Mouse (Mus musculus) kidney, embryonic 14.5 days (tissue): ENCODE data around the gene Oas1d. TPM values are rescaled to one million over a fixed set of nuclear protein-coding genes. Genes with fewer than 3 reads are reported as not detected.
"Not testable (repeated sequence)": the region's sequence is repeated elsewhere in the genome, so short reads cannot be mapped to it uniquely, and the experiment has no call there.

ENCODE experiments used
- ATAC-seq: fragments of 200-750 bp; cut with Nextera tagmentation; 2 replicates; pipeline ENCODE4 v1.8.0; 2017; ENCODE audit warnings: moderate number of reproducible peaks, mild to moderate bottlenecking, moderate TSS enrichment, moderate library complexity; ENCODE audit not compliant: low FRiP score, low TSS enrichment
- H3K27ac ChIP-seq: fragments of 300-500 bp; sonication (generic); 2 replicates; pipeline ENCODE4 v1.5.1; 2014; ENCODE audit warnings: low read depth, mild to moderate bottlenecking, low read length, moderate library complexity, mixed read lengths
- H3K27me3 ChIP-seq: fragments of 300-500 bp; sonication (generic); 2 replicates; pipeline ENCODE4 v1.6.1; 2014; ENCODE audit warnings: mild to moderate bottlenecking, low read length; ENCODE audit not compliant: control insufficient read depth, insufficient read depth
- H3K36me3 ChIP-seq: fragments of 300-500 bp; sonication (generic); 2 replicates; pipeline ENCODE4 v1.6.1; 2014; ENCODE audit warnings: low read length, mixed read lengths; ENCODE audit not compliant: control insufficient read depth, insufficient read depth
- H3K4me1 ChIP-seq: fragments of 300-500 bp; sonication (generic); 2 replicates; pipeline ENCODE4 v1.6.1; 2014; ENCODE audit warnings: low read length, mixed read lengths; ENCODE audit not compliant: control insufficient read depth, insufficient read depth
- H3K4me2 ChIP-seq: fragments of 300-500 bp; sonication (generic); replicated peaks from 2 replicates; pipeline ENCODE4 v1.6.1; 2014; ENCODE audit warnings: low read depth, mild to moderate bottlenecking, low read length
- H3K4me3 ChIP-seq: fragments of 300-500 bp; sonication (generic); 2 replicates; pipeline ENCODE4 v1.5.1; 2014; ENCODE audit warnings: mild to moderate bottlenecking, low read length
- H3K9ac ChIP-seq: fragments of 300-500 bp; sonication (generic); 2 replicates; pipeline ENCODE4 v1.6.1; 2014; ENCODE audit warnings: low read depth, mild to moderate bottlenecking, low read length, moderate library complexity
- H3K9me3 ChIP-seq: fragments of 300-500 bp; sonication (generic); 2 replicates; pipeline ENCODE4 v1.6.1; 2016; ENCODE audit warnings: low read length; ENCODE audit not compliant: control insufficient read depth
- WGBS: fragments of 180-500 bp; shearing (Covaris S2); extraction: QIAGEN DNeasy Blood & Tissue Kit; methylation state at CpG from one replicate; pipeline ENCODE4 v1.1.7; 2014; 5-methylcytosine and 5-hydroxymethylcytosine counted together
- polyA plus RNA-seq: library from polyadenylated mRNA; unstranded; fragments of >200 nt; fragmentation: Nextera tagmentation; extraction: Ambion mirVana; gene quantifications from 2 replicates; pipeline ENCODE4 v1.2.1, GENCODE M21; 2014

Gene Oas1d
- not detected in 2 replicates for polyA plus RNA-seq

DNA sequence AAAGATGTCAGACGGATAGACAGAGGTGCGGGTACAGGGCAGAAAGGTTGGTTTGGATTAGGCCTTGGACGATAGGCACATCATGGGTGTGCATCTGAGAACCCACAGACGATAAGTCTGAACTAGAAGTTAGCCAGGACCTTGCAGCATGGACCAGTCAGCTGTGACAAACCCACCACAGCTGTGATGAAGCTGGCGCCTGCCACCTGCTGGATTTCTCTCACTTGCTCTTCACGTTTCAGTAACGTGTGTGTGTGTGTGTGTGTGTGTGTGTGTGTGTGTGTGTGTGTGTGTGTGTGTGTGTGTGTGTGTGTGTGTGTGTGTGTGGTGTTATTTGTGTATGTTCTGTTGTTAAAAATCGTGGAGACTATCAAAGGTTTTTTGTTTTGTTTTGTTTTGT lies at the start of gene Oas1d:
Gene Oas1d, plus strand, starts transcription at position 333 of the 400 bp plus-strand sequence.
- WGBS, result 41% methylated on average over 8 of the region's 8 CpGs
- H3K4me3 ChIP-seq, ATAC-seq, H3K4me1 ChIP-seq, H3K27me3 ChIP-seq, H3K36me3 ChIP-seq, H3K9me3 ChIP-seq, H3K4me2 ChIP-seq, H3K27ac ChIP-seq, H3K9ac ChIP-seq: not testable (repeated sequence)

DNA sequence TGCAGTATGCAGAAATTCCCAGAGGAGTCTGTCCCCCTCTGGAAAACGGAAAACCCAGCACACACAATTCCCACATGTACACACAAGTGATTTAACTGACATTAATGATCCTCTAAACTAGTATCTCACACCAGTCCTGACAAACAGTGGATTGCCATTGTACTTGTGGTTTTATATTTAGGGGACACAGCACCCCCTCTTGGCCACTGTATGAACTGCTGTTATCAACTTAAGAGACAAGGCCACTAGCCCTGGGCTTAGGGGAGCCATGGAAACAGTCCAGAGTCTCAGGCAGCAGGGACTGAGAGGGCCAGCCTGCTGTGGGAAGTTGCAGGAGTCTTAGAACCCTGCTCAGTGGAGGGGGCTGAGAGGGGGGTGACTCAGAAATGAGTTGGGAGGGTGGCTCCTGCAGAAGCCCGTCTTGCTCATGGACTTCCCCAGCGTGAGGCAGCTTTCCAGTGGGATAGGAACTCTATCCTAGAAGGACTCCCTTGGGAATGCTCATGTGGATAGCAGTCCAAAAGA lies 48.9 kb upstream of the Oas1d start:
- H3K4me1 ChIP-seq, result no peaks in the 10 kb centered on the region
- no peak overlapping the region for H3K9ac ChIP-seq
- 74% methylated on average over 3 of the region's 3 CpGs for WGBS
- no peak overlapping the region for H3K4me2 ChIP-seq
- no peaks in the 10 kb centered on the region for H3K9me3 ChIP-seq
- H3K27me3 ChIP-seq, result no peaks in the 10 kb centered on the region
- no peak overlapping the region for H3K27ac ChIP-seq
- ATAC-seq, result no peak
- H3K4me3 ChIP-seq, result no peak overlapping the region
- no peaks in the 10 kb centered on the region for H3K36me3 ChIP-seq

DNA sequence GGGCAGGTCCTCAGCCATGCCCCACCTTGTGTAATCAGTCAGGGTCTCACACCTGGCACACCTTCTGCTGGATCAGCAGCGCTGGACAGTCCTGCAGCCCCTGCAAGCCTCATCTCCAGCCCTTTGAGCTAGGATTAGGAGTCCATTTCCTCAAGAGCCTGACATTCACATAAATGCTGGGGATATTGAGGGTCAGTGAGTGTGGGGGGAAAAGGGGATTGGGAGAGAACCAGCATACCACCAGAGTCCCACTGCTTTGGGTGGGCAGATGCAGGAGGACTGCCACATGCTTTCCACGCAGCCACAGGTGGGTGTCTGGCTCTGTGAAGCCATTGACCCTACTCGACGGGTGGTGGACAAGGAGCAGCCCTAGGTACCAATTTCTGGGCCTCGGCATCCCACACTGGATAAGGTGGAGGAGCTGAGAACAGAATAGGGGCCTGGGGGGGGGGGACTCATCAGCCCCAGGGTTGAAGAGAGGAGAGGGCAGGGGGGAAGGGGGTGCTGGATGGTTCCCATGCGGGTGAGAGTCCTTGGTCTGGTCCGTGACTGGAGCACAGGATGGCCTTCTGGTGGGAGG lies 44.8 kb upstream of the Oas1d start:
- Histone ChIP-seq H3K4me3 (no peak overlapping the region), H3K4me1 (no peaks in the 10 kb centered on the region), H3K4me2 (no peak overlapping the region), H3K9me3 (no peaks in the 10 kb centered on the region), H3K27ac (no peak overlapping the region), H3K36me3 (no peaks in the 10 kb centered on the region), H3K27me3 (no peaks in the 10 kb centered on the region), H3K9ac (no peak overlapping the region)
- 88% methylated on average over 7 of the region's 7 CpGs for WGBS
- ATAC-seq, result no peak

DNA sequence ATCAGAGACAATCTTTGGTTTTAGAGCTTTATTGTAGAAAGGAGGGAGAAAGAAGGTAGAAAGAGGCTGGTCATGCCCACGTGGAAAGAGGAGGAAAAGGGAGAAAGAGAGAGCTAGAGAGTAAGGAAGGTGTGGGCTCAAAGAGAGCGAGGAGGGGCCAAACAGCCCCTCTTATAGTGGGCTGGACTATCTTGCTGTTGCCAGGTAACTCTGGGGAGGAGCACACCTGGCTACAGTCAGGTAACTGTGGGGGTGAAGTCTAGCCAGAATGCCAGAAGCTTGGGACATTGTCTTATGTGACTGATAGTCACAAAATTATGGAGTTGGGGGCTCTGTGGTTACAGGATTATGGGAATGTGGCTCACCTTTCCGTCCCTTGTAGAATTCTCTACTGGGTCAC lies 44.3 kb upstream of the Oas1d start:
- Histone ChIP-seq H3K4me3 (no peak overlapping the region), H3K4me2 (no peak overlapping the region), H3K4me1 (no peaks in the 10 kb centered on the region), H3K27ac (no peak overlapping the region), H3K27me3 (no peaks in the 10 kb centered on the region), H3K36me3 (no peaks in the 10 kb centered on the region), H3K9me3 (no peaks in the 10 kb centered on the region), H3K9ac (no peak overlapping the region)
- ATAC-seq, result no peak
- WGBS, result 60% methylated on average over 3 of the region's 3 CpGs

DNA sequence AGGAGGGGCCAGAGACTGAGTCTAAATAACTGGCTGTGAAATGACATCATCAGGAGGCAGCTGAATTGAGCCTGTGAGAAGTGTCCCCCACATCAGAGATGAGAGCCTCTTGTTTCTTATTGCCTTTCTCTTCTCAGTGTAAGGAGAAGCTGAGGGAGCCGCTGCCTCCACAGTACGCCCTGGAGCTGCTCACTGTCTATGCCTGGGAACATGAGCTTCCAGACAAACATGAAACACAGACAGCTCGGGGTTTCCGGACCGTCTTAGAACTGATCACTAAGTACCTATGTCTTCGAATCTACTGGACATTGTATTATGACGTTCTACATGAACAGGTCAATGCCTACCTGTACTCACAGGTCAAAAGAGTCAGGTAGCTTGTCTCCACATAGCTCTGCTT lies 43.6 kb upstream of the Oas1d start:
- Histone ChIP-seq H3K9ac (no peak overlapping the region), H3K27me3 (no peaks in the 10 kb centered on the region), H3K27ac (no peak overlapping the region), H3K4me2 (no peak overlapping the region), H3K4me3 (no peak overlapping the region), H3K4me1 (no peaks in the 10 kb centered on the region), H3K9me3 (no peaks in the 10 kb centered on the region), H3K36me3 (no peaks in the 10 kb centered on the region)
- no peak for ATAC-seq
- WGBS, result 54% methylated on average over 7 of the region's 7 CpGs

DNA sequence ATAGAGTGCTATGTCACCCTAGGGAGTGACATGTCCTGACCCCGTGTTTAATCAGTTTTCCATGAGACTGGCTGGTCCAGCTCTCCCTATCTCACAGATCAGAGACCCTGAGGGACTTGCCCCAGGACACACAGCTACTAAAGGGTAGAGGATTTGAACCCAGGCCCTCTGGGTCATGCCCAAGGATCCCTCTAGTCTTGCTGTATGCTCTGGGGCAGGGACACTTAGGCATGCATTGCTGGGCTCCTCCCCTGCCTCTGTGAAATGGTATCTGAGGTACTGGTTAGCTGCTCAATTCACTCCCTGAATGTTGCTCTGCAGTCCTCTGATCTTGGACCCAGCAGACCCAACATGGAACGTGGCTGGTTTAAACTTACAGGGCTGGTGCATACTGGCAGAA lies 42.9 kb upstream of the Oas1d start:
- no peak for ATAC-seq
- no peak overlapping the region for H3K27ac ChIP-seq
- H3K27me3 ChIP-seq, result no peaks in the 10 kb centered on the region
- no peak overlapping the region for H3K9ac ChIP-seq
- no peaks in the 10 kb centered on the region for H3K9me3 ChIP-seq
- no peak overlapping the region for H3K4me2 ChIP-seq
- 27% methylated on average over 2 of the region's 2 CpGs for WGBS
- no peaks in the 10 kb centered on the region for H3K4me1 ChIP-seq
- H3K4me3 ChIP-seq, result no peak overlapping the region
- no peaks in the 10 kb centered on the region for H3K36me3 ChIP-seq

DNA sequence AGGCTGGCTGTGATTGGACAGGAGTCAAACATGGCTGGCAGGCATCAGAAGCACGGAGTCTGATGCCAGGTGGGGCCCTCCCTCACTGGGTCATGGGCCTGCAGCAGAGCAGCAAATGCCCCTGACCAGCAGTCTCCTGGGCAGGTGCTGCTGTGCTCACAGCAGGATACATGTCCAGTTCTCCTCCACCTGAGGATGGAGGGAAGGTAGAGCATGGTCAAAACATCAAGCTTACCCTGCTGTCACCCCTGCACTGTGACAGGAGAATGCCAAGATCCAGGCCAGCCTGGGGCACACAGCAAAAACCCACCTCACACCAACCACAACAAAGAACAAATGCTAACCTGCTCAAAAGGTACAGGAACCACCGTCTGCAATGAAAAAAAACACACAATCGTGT lies 37.5 kb upstream of the Oas1d start:
- H3K9ac ChIP-seq, H3K27me3 ChIP-seq, H3K36me3 ChIP-seq, H3K27ac ChIP-seq, ATAC-seq, H3K9me3 ChIP-seq, H3K4me2 ChIP-seq, H3K4me1 ChIP-seq, H3K4me3 ChIP-seq: not testable (repeated sequence)
- WGBS, result 72% methylated on average over 2 of the region's 3 CpGs

DNA sequence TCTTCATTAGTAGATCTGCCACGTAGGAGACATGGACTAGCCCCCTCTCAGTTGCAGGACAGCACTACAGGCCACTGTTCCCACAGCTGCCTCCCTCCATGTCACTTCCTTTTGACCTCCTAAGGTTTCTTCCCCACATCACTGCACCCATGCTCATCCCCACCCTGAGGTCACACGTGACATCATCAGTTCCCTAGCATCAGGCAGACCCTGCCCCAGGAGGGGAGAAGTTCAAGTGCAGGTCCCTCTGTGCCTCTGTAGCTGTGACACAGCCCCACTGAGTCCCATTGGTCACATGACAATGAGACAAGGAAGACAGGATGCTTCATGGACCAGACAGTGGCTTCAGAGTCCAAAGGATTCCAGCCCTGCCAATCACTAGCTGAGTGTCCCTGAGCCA lies 36.9 kb upstream of the Oas1d start:
- not testable (repeated sequence) for H3K4me1 ChIP-seq, H3K9ac ChIP-seq, H3K4me2 ChIP-seq, H3K27ac ChIP-seq, ATAC-seq, H3K36me3 ChIP-seq, H3K9me3 ChIP-seq, H3K4me3 ChIP-seq, H3K27me3 ChIP-seq
- 76% methylated on average over 2 of the region's 2 CpGs for WGBS

DNA sequence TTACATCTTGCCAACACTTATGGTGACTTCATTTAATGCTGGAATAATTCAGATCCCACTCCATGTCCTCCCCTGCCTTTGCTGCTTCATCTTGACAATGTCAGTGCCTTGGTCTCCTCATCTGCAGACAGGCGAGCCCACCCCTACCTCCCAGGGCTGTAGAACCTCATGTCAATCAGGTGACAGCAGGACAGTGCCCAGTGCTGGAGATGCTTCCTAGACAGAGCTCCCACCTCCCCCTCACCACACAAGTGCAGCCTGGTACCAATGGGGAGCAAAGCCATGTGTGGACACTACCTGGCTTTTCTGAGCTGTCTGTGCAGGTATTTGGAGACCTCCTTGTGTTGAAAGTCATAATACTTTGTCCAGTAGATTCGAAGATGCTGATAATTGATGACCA lies 35.5 kb upstream of the Oas1d start:
- not testable (repeated sequence) for H3K36me3 ChIP-seq, H3K27me3 ChIP-seq, H3K27ac ChIP-seq, H3K9ac ChIP-seq, H3K4me1 ChIP-seq, ATAC-seq, H3K9me3 ChIP-seq, H3K4me2 ChIP-seq, H3K4me3 ChIP-seq
- 56% methylated on average over 2 of the region's 2 CpGs for WGBS
